Mouse (Mus musculus) lung, embryonic 16.5 days (tissue): ENCODE data around the gene Glb1l. TPM values are rescaled to one million over a fixed set of nuclear protein-coding genes. Genes with fewer than 3 reads are reported as not detected.

ENCODE experiments used
- ATAC-seq: fragments of 200-750 bp; cut with Nextera tagmentation; 2 replicates; pipeline ENCODE4 v1.8.0; 2017; ENCODE audit warnings: low read depth, mild to moderate bottlenecking, moderate library complexity
- H3K27ac ChIP-seq: fragments of 300-500 bp; sonication (generic); 2 replicates; pipeline ENCODE4 v1.5.1; 2014; ENCODE audit warnings: mild to moderate bottlenecking, control low read depth, low read length
- H3K27me3 ChIP-seq: fragments of 300-500 bp; sonication (generic); 2 replicates; pipeline ENCODE4 v1.6.1; 2014; ENCODE audit warnings: low read depth, low read length, mixed read lengths; ENCODE audit not compliant: control insufficient read depth, insufficient read depth
- H3K36me3 ChIP-seq: fragments of 300-500 bp; sonication (generic); 2 replicates; pipeline ENCODE4 v1.6.1; 2014; ENCODE audit warnings: low read length; ENCODE audit not compliant: control insufficient read depth, insufficient read depth
- H3K4me1 ChIP-seq: fragments of 300-500 bp; sonication (generic); replicated peaks from 2 replicates; pipeline ENCODE4 v1.6.1; 2014; ENCODE audit warnings: low read length, mixed read lengths; ENCODE audit not compliant: control insufficient read depth, insufficient read depth
- H3K4me2 ChIP-seq: fragments of 300-500 bp; sonication (generic); 2 replicates; pipeline ENCODE4 v1.6.1; 2014; ENCODE audit warnings: low read depth, low read length, control low read depth
- H3K4me3 ChIP-seq: fragments of 300-500 bp; sonication (generic); 2 replicates; pipeline ENCODE4 v1.5.1; 2014; ENCODE audit warnings: mild to moderate bottlenecking, low read length, control low read depth
- H3K9ac ChIP-seq: fragments of 300-500 bp; sonication (generic); 2 replicates; pipeline ENCODE4 v1.6.1; 2014; ENCODE audit warnings: low read length, control low read depth
- H3K9me3 ChIP-seq: fragments of 300-500 bp; sonication (generic); 2 replicates; pipeline ENCODE4 v1.6.1; 2016; ENCODE audit warnings: low read length; ENCODE audit not compliant: control insufficient read depth
- WGBS: fragments of 180-500 bp; shearing (Covaris S2); extraction: QIAGEN DNeasy Blood & Tissue Kit; methylation state at CpG from one replicate; pipeline ENCODE4 v1.1.7; 2014; 5-methylcytosine and 5-hydroxymethylcytosine counted together
- polyA plus RNA-seq: library from polyadenylated mRNA; unstranded; fragments of >200 nt; fragmentation: Nextera tagmentation; extraction: Ambion mirVana; gene quantifications from 2 replicates; pipeline ENCODE4 v1.2.1, GENCODE M21; 2015

The Glb1l gene
- polyA plus RNA-seq, 1 experiment from 2014 or later, result 19.6 TPM

DNA sequence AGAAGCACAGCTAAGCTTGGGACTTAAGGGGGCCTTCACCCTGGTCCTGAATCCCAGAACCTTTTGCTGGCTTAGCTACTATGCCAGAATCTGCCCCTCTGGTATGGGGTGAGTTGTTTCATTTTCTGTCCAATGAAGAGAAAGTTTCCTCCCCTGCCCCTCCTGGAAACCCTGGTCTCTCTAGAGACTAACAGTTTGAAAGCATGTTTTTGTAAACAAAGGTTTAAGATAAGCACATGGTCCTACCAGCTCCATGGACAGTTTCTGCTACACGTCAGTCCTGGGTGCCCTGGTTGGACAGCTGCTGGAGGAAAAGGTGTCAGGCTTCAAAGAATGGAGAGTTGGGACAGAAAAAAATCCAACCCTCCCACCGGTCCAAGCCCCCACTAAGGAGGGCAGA is 20.0 kb downstream of the Glb1l start:
- no peak overlapping the region for H3K27ac ChIP-seq
- H3K36me3 ChIP-seq, result peaks cover 18% of the 10 kb centered on the region
- no peaks in the 10 kb centered on the region for H3K9me3 ChIP-seq
- no peaks in the 10 kb centered on the region for H3K27me3 ChIP-seq
- no peak for ATAC-seq
- peaks cover 8% of the 10 kb centered on the region for H3K4me1 ChIP-seq
- no peak overlapping the region for H3K4me3 ChIP-seq
- peak overlapping the region; percentile 72; the same call in 1 of the 2 replicates for H3K4me2 ChIP-seq
- peak overlapping the region; percentile 85 for H3K9ac ChIP-seq
- 44% methylated on average over 2 of the region's 2 CpGs for WGBS

DNA sequence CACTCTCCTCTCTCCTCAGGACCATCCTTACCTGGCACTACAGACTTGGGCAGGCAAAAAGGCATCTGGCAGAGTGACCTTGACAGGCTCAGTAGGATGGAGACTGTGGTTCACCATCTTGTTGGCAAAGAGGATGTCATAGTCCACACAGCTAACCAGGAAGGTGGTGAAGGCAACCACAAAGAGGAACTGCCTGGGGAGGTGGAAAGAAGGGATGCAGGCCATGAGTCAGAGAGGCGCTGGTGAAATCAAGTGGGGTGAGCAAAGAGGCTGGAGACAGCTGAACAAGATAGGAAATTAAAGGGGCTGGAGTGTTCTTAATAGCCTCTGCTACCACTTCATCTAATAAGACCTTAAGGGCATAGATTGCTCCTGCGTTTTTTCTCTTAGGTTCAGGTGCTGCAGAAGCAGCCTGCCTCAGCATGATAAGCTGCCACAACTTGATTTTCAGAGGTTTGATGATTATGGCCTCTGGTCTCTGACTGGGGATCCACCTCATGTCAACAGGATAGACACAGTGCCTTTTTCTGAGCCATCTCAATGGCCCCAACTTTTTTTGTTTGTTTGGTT is 22.6 kb downstream of the Glb1l start:
- H3K36me3 ChIP-seq, result peaks cover 31% of the 10 kb centered on the region
- H3K27ac ChIP-seq, result no peak overlapping the region
- H3K4me3 ChIP-seq, result no peak overlapping the region
- no peak overlapping the region for H3K4me2 ChIP-seq
- WGBS, result 75% methylated on average over 2 of the region's 2 CpGs
- no peak for ATAC-seq
- peaks cover 1% of the 10 kb centered on the region; the same call in 1 of the 2 replicates for H3K4me1 ChIP-seq
- H3K27me3 ChIP-seq, result no peaks in the 10 kb centered on the region
- H3K9ac ChIP-seq, result no peak overlapping the region
- H3K9me3 ChIP-seq, result no peaks in the 10 kb centered on the region

DNA sequence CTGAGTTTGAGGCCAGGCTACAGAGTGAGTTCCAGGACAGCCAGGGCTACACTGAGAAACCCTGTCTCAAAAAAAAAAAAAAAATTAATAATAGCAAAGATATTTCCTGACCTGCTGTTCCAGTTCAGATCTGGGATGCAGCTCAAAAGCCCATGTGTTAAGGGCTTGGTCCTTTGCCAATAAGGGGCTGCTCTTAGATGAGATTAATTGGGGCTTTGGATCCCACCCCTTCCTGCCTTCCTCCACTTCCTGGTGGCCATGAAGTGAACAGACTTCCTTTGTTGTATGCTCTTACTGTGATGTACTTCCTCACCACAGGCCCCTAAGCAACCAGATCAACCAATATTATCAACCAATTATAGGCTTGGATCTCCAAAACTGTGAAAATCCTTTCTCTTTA is 23.5 kb downstream of the Glb1l start:
- Histone ChIP-seq H3K9me3 (0 out of 2 replicates have a peak, but pooled peaks cover 2% of the 10 kb centered on the region), H3K4me1 (no peaks in the 10 kb centered on the region; the same call in 1 of the 2 replicates), H3K4me2 (no peak overlapping the region), H3K27ac (no peak overlapping the region), H3K27me3 (no peaks in the 10 kb centered on the region), H3K36me3 (peaks cover 38% of the 10 kb centered on the region), H3K9ac (no peak overlapping the region), H3K4me3 (no peak overlapping the region)
- no peak for ATAC-seq

DNA sequence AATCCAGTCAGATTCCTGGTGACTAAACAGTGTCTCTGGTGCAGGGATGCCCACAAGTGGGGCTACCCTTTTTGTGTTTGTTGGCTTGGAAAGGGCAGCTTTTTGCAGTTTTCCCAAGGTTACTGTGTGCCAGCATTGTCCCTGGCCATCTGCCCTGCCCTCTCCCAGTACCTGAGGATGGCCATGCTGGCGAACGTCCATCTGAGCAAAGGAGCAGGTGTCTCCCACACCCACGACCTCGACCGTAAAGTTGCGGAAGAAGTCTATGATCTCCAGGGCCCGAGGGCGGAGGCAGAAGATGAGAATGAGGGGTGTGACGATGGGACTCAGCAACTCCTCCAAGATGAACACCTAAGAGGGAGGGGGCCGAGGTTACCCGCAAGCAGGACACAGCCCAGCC is 25.1 kb downstream of the Glb1l start:
- Histone ChIP-seq H3K9me3 (0 out of 2 replicates have a peak, but pooled peaks cover 2% of the 10 kb centered on the region), H3K4me1 (peaks cover 4% of the 10 kb centered on the region; the same call in 1 of the 2 replicates), H3K4me2 (no peak overlapping the region), H3K4me3 (no peak overlapping the region), H3K27me3 (no peaks in the 10 kb centered on the region), H3K9ac (no peak overlapping the region), H3K36me3 (peaks cover 38% of the 10 kb centered on the region), H3K27ac (no peak overlapping the region)
- 91% methylated on average over 11 of the region's 11 CpGs for WGBS
- ATAC-seq, result no peak

DNA sequence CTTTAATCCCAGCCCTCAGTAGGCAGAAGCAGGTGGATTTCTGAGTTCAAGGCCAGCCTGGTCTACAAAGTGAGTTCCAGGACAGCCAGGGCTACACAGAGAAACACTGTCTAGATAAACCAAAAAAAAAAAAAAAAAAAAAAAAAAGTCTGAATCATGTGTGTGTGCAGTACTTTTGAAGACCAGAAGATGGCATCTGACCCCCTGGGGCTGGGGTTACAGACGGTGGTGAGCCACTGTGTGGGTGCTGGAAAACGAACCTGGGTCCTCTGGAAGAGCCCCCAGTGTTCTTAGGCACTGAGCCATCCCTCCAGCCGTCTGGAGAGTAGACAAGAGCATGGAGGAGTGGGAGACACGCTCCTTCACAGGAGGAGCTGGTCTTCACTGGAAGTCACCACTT is 28.5 kb downstream of the Glb1l start:
- WGBS, result 64% methylated on average over 4 of the region's 4 CpGs
- Histone ChIP-seq H3K4me3 (no peak overlapping the region), H3K27ac (no peak overlapping the region), H3K9ac (no peak overlapping the region), H3K36me3 (peaks cover 34% of the 10 kb centered on the region), H3K27me3 (no peaks in the 10 kb centered on the region), H3K4me1 (peaks cover 14% of the 10 kb centered on the region), H3K4me2 (no peak overlapping the region), H3K9me3 (0 out of 2 replicates have a peak, but pooled peaks cover 2% of the 10 kb centered on the region)
- no peak for ATAC-seq

DNA sequence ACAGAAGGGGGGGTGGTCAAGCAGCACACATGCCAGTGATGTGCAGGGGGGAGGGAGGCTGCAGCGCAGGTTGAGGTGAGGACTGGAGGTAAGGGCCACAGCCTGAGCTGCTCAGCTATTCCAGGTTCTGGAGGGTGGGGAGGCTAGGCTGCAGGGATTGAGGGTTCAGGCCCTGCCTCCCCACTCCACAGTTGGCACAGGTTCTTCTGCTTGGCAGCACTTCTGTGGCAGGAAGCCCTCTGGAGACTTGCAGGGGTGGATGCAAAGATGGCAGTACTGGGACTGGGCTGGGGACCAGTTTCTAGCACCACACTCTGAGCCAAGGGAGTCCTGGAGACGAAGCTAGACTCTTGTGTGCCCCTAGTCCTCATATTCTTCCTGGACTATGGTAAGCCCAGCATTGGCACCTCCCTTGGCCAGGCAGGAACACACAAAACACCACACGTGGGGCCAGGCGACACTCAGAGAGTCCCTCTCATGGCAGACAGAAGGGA is 29.2 kb downstream of the Glb1l start:
- Histone ChIP-seq H3K9me3 (0 out of 2 replicates have a peak, but pooled peaks cover 2% of the 10 kb centered on the region), H3K4me2 (no peak overlapping the region), H3K4me1 (peaks cover 14% of the 10 kb centered on the region), H3K27ac (no peak overlapping the region), H3K4me3 (no peak overlapping the region), H3K36me3 (peaks cover 30% of the 10 kb centered on the region), H3K27me3 (no peaks in the 10 kb centered on the region), H3K9ac (no peak overlapping the region)
- 65% methylated on average over 4 of the region's 4 CpGs for WGBS
- ATAC-seq, result no peak

DNA sequence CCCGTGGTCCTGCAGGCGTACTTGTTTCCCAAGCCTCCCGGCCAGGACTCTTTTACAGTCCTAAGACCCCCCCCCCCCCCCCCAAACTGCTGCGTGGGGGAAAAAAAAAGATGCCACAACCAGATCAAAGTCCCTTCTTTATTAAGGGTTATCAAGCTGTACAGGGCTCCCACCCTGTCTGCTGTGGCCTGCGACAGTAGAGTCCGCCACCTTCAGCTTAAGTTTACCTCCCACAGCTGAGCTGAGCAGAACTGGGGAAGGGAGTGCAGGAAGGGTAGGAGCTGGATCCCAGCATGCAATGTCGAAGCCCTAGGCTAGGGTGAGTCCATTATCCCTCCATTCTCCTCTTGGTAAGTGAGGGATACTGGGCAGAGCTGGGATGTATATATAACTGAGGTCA is 29.9 kb downstream of the Glb1l start:
- Histone ChIP-seq H3K4me3 (peak overlapping the region; percentile 66), H3K36me3 (peaks cover 23% of the 10 kb centered on the region), H3K9ac (peak overlapping the region; percentile 39; the same call in 1 of the 2 replicates), H3K27me3 (no peaks in the 10 kb centered on the region), H3K4me2 (peak overlapping the region; percentile 97), H3K4me1 (peaks cover 14% of the 10 kb centered on the region), H3K27ac (no peak overlapping the region), H3K9me3 (0 out of 2 replicates have a peak, but pooled peaks cover 2% of the 10 kb centered on the region)
- ATAC-seq, result no peak
- 29% methylated on average over 7 of the region's 7 CpGs for WGBS

DNA sequence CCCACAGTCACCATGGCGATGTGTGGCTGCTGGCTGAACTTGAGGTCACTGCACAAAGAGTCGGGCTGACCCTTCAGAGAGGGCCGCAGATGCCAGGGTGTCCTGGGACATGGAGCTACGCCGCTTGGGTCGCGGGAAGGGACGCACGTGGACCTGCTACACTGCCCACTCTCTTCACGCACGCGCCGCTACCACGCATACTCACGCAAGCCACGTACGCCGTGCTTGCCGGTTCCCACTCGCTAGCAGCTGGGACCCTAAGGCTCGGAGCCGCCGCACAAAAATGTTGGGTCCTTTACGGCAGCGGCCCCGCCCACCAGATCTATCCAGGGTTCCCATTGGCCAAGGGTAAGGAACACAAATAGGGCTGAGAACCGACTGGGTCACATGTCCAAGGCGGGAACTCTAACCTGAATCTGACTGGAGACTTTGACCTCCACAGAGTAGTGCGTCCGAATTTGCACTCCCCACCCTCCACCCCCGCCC is 30.5 kb downstream of the Glb1l start, which contains the start of gene Abcb6:
Gene Abcb6, minus strand, starts transcription at position 288 of the 486 bp plus-strand sequence.
- H3K4me2 ChIP-seq, result peak within 1 kb of the TSS; percentile 97
- peak; percentile 92 for ATAC-seq
- peaks cover 18% of the 10 kb centered on the region for H3K36me3 ChIP-seq
- peak within 1 kb of the TSS; percentile 66 for H3K4me3 ChIP-seq
- H3K4me1 ChIP-seq, result peaks cover 14% of the 10 kb centered on the region
- H3K9ac ChIP-seq, result peak within 1 kb of the TSS; percentile 73
- H3K27me3 ChIP-seq, result no peaks in the 10 kb centered on the region
- peak within 1 kb of the TSS; percentile 14; the same call in 1 of the 2 replicates for H3K27ac ChIP-seq
- 0 out of 2 replicates have a peak, but pooled peaks cover 2% of the 10 kb centered on the region for H3K9me3 ChIP-seq
- under 1% methylated on average over 31 of the region's 31 CpGs for WGBS

DNA sequence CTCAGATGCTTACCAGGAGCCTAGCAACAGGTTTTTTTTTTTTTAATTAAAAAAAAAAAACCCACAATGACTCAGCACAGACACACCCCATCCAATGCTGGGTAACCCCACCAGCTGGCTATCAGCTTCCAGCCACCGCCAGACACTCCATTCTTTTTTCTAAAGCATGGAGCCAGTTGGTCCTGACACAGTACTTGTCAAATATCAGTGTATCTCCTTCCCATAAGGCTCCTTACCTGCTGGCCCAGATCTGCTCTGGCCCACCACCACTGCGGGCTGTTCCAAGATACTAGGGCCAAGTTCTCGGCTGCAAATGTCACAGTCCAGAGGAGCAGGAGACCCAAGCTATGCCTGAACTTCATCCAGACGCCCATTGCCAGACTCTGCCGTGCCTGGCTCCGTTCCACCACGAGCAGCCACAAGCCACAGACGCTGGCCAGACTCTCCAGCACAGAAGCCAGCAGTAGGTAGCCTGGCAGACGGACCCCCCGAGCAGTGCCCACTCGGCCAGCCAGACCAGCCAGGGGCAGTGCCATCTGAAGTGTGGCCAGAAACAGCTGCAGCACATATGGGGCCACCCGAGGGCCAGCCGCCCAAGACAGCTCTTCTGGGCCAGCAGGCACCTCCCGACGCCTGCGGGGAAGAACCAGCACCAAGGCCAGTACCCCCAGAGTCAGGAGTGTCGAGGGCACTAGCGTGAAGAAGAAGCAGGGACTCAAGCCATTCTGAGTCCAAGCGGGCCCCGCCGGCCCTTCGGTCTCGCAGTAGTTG is 31.1 kb downstream of the Glb1l start:
- Histone ChIP-seq H3K4me1 (peaks cover 14% of the 10 kb centered on the region), H3K4me2 (peak overlapping the region; percentile 97), H3K9ac (peak overlapping the region; percentile 73), H3K9me3 (0 out of 2 replicates have a peak, but pooled peaks cover 2% of the 10 kb centered on the region), H3K27ac (peak overlapping the region; percentile 14; the same call in 1 of the 2 replicates), H3K27me3 (no peaks in the 10 kb centered on the region), H3K36me3 (peaks cover 12% of the 10 kb centered on the region), H3K4me3 (peak overlapping the region; percentile 66)
- peak; percentile 43 for ATAC-seq
- 4% methylated on average over 23 of the region's 23 CpGs for WGBS
